In the genomic region with DNA sequence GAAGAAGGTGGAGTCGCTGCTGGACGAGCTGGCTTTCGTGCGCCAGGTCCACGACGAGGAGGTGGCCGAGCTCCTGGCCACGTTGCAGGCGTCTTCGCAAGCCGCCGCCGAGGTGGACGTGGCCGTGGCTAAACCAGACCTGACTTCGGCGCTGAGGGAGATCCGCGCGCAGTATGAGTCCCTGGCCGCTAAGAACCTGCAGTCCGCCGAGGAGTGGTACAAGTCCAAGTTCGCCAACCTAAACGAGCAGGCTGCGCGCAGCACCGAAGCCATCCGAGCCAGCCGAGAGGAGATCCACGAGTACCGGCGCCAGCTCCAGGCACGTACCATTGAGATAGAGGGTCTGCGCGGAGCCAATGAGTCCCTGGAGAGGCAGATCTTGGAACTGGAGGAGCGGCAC, we compare ENCODE assay signal across 8 mouse cellular contexts. TPM values are rescaled to one million over a fixed set of nuclear protein-coding genes. Genes with fewer than 3 reads are reported as not detected.
DNase-seq lines count a peak whose midpoint lies in the region; ATAC-seq and TF ChIP-seq lines count a peak whose summit lies in the region.

No protein-coding gene starts in this region.

- H3K9me3 ChIP-seq in kidney, embryonic 15.5 days (replicated peaks): no peaks in the 10 kb centered on the region
- no peaks in the 10 kb centered on the region for H3K9me3 ChIP-seq in hindbrain, embryonic 10.5 days
- no peaks in the 10 kb centered on the region for H3K9me3 ChIP-seq in midbrain, embryonic 14.5 days (ENCODE audit: control insufficient read depth, low read length)

- peak; percentile 36; the same call in 1 of the 2 replicates for ATAC-seq in kidney, embryonic 15.5 days (replicated peaks; ENCODE audit: low FRiP score)
- ATAC-seq in midbrain, embryonic 14.5 days (ENCODE audit: low FRiP score, low TSS enrichment): peak; percentile 0; the same call in 1 of the 2 replicates
- ATAC-seq in monocyte, adult 5-6 weeks (replicated peaks; ENCODE audit: insufficient number of reproducible peaks, low FRiP score, low TSS enrichment, poor library complexity, severe bottlenecking): no peak

- H3K27ac ChIP-seq in kidney, embryonic 15.5 days: no peak overlapping the region
- H3K27ac ChIP-seq in bone marrow macrophage, adult 2 months (ENCODE audit: insufficient read depth, low read depth, low read length): no peak overlapping the region
- peak overlapping the region; percentile 82 for H3K27ac ChIP-seq in hindbrain, embryonic 10.5 days
- peak overlapping the region; percentile 95 for H3K27ac ChIP-seq in midbrain, embryonic 14.5 days (replicated peaks; ENCODE audit: low read depth, low read length)

- under 1% methylated on average over 37 of the region's 37 CpGs for WGBS in kidney, embryonic 15.5 days
- WGBS in hindbrain, embryonic 10.5 days: 1% methylated on average over 37 of the region's 37 CpGs
- WGBS in midbrain, embryonic 14.5 days: 1% methylated on average over 37 of the region's 37 CpGs

- H3K9ac ChIP-seq in kidney, embryonic 15.5 days: no peak overlapping the region
- peak overlapping the region; percentile 88 for H3K9ac ChIP-seq in midbrain, embryonic 14.5 days (replicated peaks; ENCODE audit: low read length)

- no peak for TF ChIP-seq POLR2A in bone marrow macrophage, adult 2 months (IDR thresholded peaks at IDR 0.05; ENCODE audit: borderline replicate concordance, low read depth, low read length)

- H3K36me3 ChIP-seq in kidney, embryonic 15.5 days: no peaks in the 10 kb centered on the region
- H3K36me3 ChIP-seq in hindbrain, embryonic 10.5 days: no peaks in the 10 kb centered on the region
- no peaks in the 10 kb centered on the region for H3K36me3 ChIP-seq in midbrain, embryonic 14.5 days (ENCODE audit: control insufficient read depth, insufficient read depth, low read length)

- H3K4me3 ChIP-seq in kidney, embryonic 15.5 days (replicated peaks): peak overlapping the region; percentile 51
- peak overlapping the region; percentile 66 for H3K4me3 ChIP-seq in bone marrow macrophage, adult 2 months (ENCODE audit: insufficient read depth, low read length)
- H3K4me3 ChIP-seq in hindbrain, embryonic 10.5 days: peak overlapping the region; percentile 62
- H3K4me3 ChIP-seq in midbrain, embryonic 14.5 days (replicated peaks; ENCODE audit: low read depth, low read length): peak overlapping the region; percentile 80

- no peak for TF ChIP-seq CTCF in bone marrow macrophage, adult 2 months (IDR thresholded peaks at IDR 0.05; ENCODE audit: low read depth, low read length)

- H3K4me1 ChIP-seq in kidney, embryonic 15.5 days: peaks cover 25% of the 10 kb centered on the region
- peaks cover 5% of the 10 kb centered on the region; the same call in 1 of the 2 replicates for H3K4me1 ChIP-seq in bone marrow macrophage, adult 2 months (ENCODE audit: control insufficient read depth, insufficient read depth, low read length)
- H3K4me1 ChIP-seq in hindbrain, embryonic 10.5 days (replicated peaks): peaks cover 45% of the 10 kb centered on the region
- H3K4me1 ChIP-seq in midbrain, embryonic 14.5 days (ENCODE audit: control insufficient read depth, insufficient read depth, low read length): peaks cover 17% of the 10 kb centered on the region; the same call in 1 of the 2 replicates

- DNase-seq in kidney, adult 8-10 months: no peak
- no peak for DNase-seq in hindbrain, embryonic 10.5 days (ENCODE audit: low spot score)
- peak; percentile 60 for DNase-seq in midbrain, embryonic 14.5 days
- DNase-seq in adrenal gland, postnatal 14 days: no peak
- no peak for DNase-seq in ovary, adult 18-20 months (ENCODE audit: low spot score)

- peak overlapping the region; percentile 92 for H3K4me2 ChIP-seq in kidney, embryonic 15.5 days
- peak overlapping the region; percentile 60 for H3K4me2 ChIP-seq in midbrain, embryonic 14.5 days (ENCODE audit: low read length)

- H3K27me3 ChIP-seq in kidney, embryonic 15.5 days: peaks cover 84% of the 10 kb centered on the region
- peaks cover 60% of the 10 kb centered on the region for H3K27me3 ChIP-seq in hindbrain, embryonic 10.5 days (ENCODE audit: insufficient read depth, poor library complexity, severe bottlenecking)
- H3K27me3 ChIP-seq in midbrain, embryonic 14.5 days (ENCODE audit: control insufficient read depth, insufficient read depth, low read length): peaks cover 6% of the 10 kb centered on the region; the same call in 1 of the 2 replicates

RNA-seq across cellular contexts. Expression of gene Nt5c2, which starts 0.4 kb away (rescaled TPM):
- polyA plus RNA-seq in kidney, embryonic 15.5 days (2015; fragmentation: Nextera tagmentation; extraction: Ambion mirVana): 79.6 and 81.5 TPM in 2 replicates
- 56.5 and 61.9 TPM in 2 replicates for polyA plus RNA-seq in bone marrow macrophage, adult 2 months (2012; ENCODE audit: insufficient read depth, insufficient read length, missing spikeins)
- 65.1 and 69.6 TPM in 2 replicates for polyA plus RNA-seq in hindbrain, embryonic 10.5 days (2016; fragmentation: Nextera tagmentation; extraction: Ambion mirVana)
- polyA plus RNA-seq in midbrain, embryonic 14.5 days (2014; fragmentation: Nextera tagmentation; extraction: Ambion mirVana): 89.9 and 91.1 TPM in 2 replicates
- 45.4 to 63.8 TPM (median 58.6 TPM) in 3 replicates for total RNA-seq in monocyte, adult 5-6 weeks (2017)
- 79.8 and 82.3 TPM in 2 replicates for total RNA-seq in adrenal gland, postnatal 14 days (2021)

RNA-seq across cellular contexts. Expression of gene Ina, which starts 0.9 kb away (rescaled TPM):
- 1.8 and 4.4 TPM in 2 replicates for polyA plus RNA-seq in kidney, embryonic 15.5 days (2015; fragmentation: Nextera tagmentation; extraction: Ambion mirVana)
- polyA plus RNA-seq in bone marrow macrophage, adult 2 months (2012; ENCODE audit: insufficient read depth, insufficient read length, missing spikeins): not detected in 2 replicates
- polyA plus RNA-seq in hindbrain, embryonic 10.5 days (2016; fragmentation: Nextera tagmentation; extraction: Ambion mirVana): 75.7 and 248 TPM in 2 replicates
- 605 and 611 TPM in 2 replicates for polyA plus RNA-seq in midbrain, embryonic 14.5 days (2014; fragmentation: Nextera tagmentation; extraction: Ambion mirVana)
- total RNA-seq in monocyte, adult 5-6 weeks (2017): not detected in 3 replicates
- 7.5 and 9.6 TPM in 2 replicates for total RNA-seq in adrenal gland, postnatal 14 days (2021)

RNA-seq across cellular contexts. Expression of gene Pcgf6, which starts 35.3 kb away (rescaled TPM):
- polyA plus RNA-seq in kidney, embryonic 15.5 days (2015; fragmentation: Nextera tagmentation; extraction: Ambion mirVana): 25.6 and 26.2 TPM in 2 replicates
- polyA plus RNA-seq in bone marrow macrophage, adult 2 months (2012; ENCODE audit: insufficient read depth, insufficient read length, missing spikeins): 4.9 and 5.1 TPM in 2 replicates
- polyA plus RNA-seq in hindbrain, embryonic 10.5 days (2016; fragmentation: Nextera tagmentation; extraction: Ambion mirVana): 28.0 and 35.8 TPM in 2 replicates
- polyA plus RNA-seq in midbrain, embryonic 14.5 days (2014; fragmentation: Nextera tagmentation; extraction: Ambion mirVana): 32.2 and 33.6 TPM in 2 replicates
- total RNA-seq in monocyte, adult 5-6 weeks (2017): 0.95 to 5.7 TPM (median 1.7 TPM) in 3 replicates
- total RNA-seq in adrenal gland, postnatal 14 days (2021): 8.4 and 9.4 TPM in 2 replicates

RNA-seq across cellular contexts. Expression of gene Taf5, which starts 52.1 kb away (rescaled TPM):
- 5.4 and 5.9 TPM in 2 replicates for polyA plus RNA-seq in kidney, embryonic 15.5 days (2015; fragmentation: Nextera tagmentation; extraction: Ambion mirVana)
- polyA plus RNA-seq in bone marrow macrophage, adult 2 months (2012; ENCODE audit: insufficient read depth, insufficient read length, missing spikeins): 4.5 and 4.9 TPM in 2 replicates
- 6.7 and 7.0 TPM in 2 replicates for polyA plus RNA-seq in hindbrain, embryonic 10.5 days (2016; fragmentation: Nextera tagmentation; extraction: Ambion mirVana)
- 8.8 and 10.5 TPM in 2 replicates for polyA plus RNA-seq in midbrain, embryonic 14.5 days (2014; fragmentation: Nextera tagmentation; extraction: Ambion mirVana)
- 15.5 to 23.5 TPM (median 20.1 TPM) in 3 replicates for total RNA-seq in monocyte, adult 5-6 weeks (2017)
- total RNA-seq in adrenal gland, postnatal 14 days (2021): 4.3 and 4.6 TPM in 2 replicates

Comparison
In these comparisons a context has a peak if more than half of its experiments do, and no peak if none do; other contexts are left out.
1. H3K27ac ChIP-seq: peak in hindbrain, embryonic 10.5 days (single experiment) and midbrain, embryonic 14.5 days (single experiment); none in kidney, embryonic 15.5 days (single experiment) and bone marrow macrophage, adult 2 months (single experiment).
2. RNA of gene Ina, which starts 0.9 kb away (polyA plus RNA-seq): 605 to 611 TPM in midbrain, embryonic 14.5 days and 75.7 to 248 TPM in hindbrain, embryonic 10.5 days; 1.8 to 4.4 TPM in kidney, embryonic 15.5 days and not detected in bone marrow macrophage, adult 2 months; every median in the first group is over 10 times any median in the second.
3. Peak in every context shown above with its lines, with median percentiles within 50 percentile points of each other: H3K4me3 ChIP-seq.